Mouse (Mus musculus): ENCODE results near the gene Akap6.
A peak's percentile ranks its signal among the peaks of the same experiment; 100 is the strongest.

Gene Akap6

DNA sequence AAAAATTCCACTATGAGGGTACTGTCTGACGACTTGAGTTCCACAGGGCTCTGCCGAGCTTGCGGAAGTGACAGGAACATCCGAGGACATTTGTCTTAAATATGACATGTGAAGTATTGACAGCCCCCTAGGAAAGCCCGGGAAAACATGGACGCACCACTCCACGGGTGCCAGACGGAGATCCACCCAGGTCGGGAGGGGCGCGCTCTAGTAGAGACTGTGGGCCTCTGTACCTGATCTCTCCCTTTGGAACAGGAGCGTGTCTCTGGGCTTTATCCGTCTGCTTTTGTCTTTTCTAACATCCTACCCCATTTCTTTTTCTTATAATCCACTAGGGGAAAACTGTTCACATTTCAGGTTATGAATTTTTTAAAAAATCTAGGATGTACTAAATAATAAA is 211.2 kb downstream of the Akap6 start:
- DNase-seq (ENCODE audit: low spot score): no peak

GRCm38 (mm10) chr12:52910819-52911218 is 211.6 kb downstream of the Akap6 start:
- DNase-seq (ENCODE audit: low spot score): peak; percentile 42

- DNase-seq (ENCODE audit: low spot score): no peak
Observed at GRCm38 (mm10) chr12:52918939-52919338, 219.8 kb downstream of the Akap6 start.

DNA sequence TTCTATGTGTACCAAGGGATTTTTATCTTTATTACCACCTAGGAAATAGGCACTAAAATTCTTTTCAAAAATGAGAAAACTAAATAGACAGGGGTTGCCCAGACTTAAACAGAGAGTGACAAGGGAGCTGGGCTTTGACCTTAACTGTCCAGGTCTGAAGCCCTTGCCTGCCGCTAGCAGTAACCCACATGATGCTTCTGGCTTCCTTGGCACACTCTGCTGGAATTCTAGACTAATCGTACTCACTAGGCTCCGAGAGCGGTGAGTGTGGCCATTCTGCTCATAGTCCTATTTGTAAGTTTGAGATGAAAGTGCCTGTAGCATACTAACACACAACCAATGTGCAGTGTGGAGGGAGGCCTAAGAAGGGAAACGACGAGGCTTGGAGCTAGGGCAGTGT is 223.3 kb downstream of the Akap6 start:
- DNase-seq (ENCODE audit: low spot score): no peak

- no peak for DNase-seq (ENCODE audit: low spot score)
Observed at GRCm38 (mm10) chr12:52925448-52925847, 226.3 kb downstream of the Akap6 start.

DNA sequence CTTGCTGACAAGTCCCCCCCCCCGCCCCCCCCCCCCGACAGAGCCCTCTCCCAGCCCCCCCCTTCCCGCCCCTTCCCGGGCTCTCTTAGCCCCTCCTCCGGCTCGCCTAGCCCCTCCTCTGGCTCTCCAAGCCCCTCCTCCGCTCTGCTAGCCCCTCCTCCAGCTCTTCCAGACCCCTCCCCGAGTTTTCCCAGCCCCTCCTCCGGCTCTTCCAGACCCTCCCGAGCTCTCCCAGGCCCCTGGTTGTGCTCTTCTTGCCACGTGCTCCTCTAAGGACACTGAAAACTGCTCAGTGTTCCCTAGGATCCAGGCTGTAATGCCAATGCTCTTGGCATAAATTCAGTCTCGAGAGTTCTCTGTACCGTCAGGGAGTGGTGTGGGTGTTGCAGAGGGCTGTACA is 234.6 kb downstream of the Akap6 start:
- DNase-seq (ENCODE audit: low spot score): no peak

DNA sequence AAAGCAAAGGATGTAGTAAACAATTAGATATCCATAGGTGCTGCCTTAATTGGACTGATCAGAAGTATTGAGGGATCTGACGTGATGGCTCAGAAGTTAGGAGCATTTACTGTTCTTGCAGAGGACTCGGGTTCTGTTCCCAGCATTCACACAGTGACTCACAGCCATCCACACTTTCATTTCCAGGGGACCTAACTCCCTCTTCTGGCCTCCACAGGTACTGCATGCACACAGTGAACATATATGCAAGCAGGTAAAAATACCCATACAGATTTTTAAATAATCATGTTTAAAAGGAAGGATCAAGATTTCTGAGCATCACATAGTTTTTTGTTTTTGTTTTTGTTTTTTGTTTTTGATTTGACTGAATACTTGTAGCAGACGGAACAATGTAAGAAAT is 235.8 kb downstream of the Akap6 start:
- DNase-seq (ENCODE audit: low spot score): no peak

DNA sequence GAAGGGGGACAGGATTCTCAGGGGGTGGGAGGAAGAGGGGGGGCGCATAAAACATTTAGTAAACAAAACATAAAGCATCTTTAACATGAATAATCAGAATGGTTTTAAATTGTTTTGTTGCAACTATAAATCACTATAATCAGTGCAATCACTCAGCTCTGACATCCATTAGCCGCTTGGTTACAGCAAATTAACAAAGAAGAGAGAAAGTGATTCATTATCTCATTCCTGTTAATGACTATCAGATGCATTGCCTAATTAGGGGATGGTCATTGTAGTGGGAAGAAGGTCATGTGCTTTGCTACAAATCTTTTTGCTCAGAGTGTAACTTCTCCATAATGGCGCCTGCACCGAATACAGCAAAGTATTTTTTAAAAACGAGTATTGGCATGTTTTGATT is 239.6 kb downstream of the Akap6 start:
- DNase-seq (ENCODE audit: low spot score): no peak

GRCm38 (mm10) chr12:52939324-52939946 is 240.3 kb downstream of the Akap6 start:
- DNase-seq (ENCODE audit: low spot score): no peak

DNA sequence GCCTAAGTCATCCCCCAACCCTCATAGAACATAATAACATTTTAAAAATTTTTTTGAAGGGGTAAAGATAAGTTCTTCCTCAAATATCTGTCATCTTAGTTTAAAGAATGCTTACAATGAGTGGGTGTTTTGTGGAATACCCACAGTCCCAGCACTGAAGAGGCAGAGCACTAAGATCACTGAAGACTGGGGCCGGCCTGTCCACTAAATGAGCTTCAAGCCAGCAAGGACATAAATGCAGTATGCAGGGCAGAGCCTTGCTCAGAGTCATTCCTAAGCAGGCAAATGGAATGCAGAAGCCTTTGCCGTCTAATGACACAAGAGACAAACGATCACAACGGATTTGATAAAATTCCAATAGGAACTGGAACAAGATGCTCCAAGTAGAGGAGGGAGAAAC is 242.8 kb downstream of the Akap6 start:
- no peak for DNase-seq (ENCODE audit: low spot score)

DNA sequence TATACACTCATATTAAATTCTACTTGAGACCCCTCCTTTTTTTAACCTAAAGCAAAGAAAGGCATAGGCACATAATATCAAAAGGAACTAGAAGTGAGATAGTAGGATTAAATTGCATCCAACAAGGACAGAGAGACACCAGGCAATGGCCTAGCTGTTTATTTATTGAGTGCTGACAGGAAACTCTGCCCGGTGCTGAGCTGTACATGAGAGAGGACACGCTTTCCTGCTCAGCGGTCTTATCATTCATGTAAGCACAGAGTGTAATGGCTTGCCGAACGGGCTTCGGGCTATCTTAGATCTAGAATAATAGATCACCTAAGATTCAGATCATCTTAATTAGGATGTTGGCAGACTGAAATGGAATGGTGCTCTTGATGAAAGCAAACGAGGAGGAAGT is 245.1 kb downstream of the Akap6 start:
- DNase-seq (ENCODE audit: low spot score): no peak

GRCm38 (mm10) chr12:52944949-52945348 is 245.8 kb downstream of the Akap6 start:
- no peak for DNase-seq (ENCODE audit: low spot score)

GRCm38 (mm10) chr12:52950660-52951059 is 251.5 kb downstream of the Akap6 start:
- no peak for DNase-seq (ENCODE audit: low spot score)

DNA sequence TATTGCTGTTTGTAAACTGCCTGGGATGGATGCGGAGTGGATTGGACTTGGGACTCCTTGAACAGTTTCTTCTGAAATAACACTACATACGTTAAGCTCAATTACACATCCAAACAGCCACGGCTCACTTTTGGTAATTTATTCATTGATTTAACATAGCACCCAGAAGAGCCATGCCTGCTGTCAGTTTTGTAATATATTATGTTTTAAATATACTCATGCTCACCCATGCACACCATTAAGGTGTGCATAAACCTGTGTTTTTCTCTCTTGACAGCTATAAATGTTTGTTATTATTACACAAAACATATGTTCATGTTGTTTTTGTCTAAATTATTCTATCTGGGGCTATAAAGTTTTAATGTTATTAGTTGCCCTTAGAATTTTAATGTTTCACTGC is 258.4 kb downstream of the Akap6 start:
- DNase-seq (ENCODE audit: low spot score): no peak

- no peak for DNase-seq (ENCODE audit: low spot score)
Observed at GRCm38 (mm10) chr12:52957994-52958393, 258.8 kb downstream of the Akap6 start.

- no peak for DNase-seq (ENCODE audit: low spot score)
Observed at GRCm38 (mm10) chr12:52991745-52992144, 292.6 kb downstream of the Akap6 start.

GRCm38 (mm10) chr12:53012336-53012735 is 313.2 kb downstream of the Akap6 start:
- no peak for DNase-seq (ENCODE audit: low spot score)

DNA sequence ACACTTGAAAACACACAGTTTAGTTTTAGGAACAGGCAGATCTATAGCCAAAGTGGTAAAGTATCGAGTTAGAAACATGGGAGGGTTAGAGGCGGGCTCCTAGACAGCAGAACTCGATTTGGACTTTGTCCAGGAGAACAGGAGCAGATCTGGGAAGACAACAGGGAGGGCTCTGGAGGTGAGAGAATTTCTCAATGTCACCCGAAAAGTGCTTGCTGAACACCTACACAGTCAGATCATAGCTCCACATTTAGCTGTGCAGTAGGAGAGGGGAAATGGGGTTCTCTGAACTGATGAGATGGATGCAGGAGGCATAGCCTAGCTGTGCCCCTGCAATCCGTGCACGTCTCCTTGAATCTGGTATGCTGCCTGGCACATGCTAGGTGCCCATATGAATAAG is 315.4 kb downstream of the Akap6 start:
- no peak for DNase-seq (ENCODE audit: low spot score)

DNA sequence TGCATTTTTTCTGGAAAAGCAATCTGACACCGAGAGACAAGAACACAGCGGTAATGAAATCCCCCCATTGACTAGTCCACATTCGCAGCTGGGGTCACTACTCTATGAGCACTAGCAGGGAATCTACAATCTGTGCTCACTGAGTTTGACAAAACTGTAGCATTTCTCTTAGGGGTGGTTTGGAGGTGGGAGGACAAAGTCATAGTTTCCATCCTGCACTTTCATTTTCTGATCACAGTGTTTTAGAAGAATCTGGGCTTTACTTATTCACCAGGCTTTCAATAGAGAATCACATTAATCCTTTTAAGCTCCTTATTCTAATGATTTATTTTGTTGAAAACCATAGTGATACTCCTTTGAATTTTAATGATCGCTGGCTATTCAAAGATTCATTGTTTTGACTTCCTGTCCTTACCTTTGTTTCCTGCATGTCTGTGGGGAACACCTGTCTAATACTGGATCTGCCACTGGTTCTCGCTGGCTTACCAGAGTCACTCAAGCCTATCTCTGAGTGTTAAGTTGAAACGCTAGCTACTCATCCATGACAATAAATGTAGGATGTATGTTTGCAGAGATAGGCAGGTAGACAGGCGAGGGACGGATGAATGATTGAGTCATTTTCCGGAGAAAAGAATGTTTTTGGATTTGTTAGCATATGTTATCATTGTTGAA is 325.5 kb downstream of the Akap6 start:
- DNase-seq (ENCODE audit: low spot score): no peak

GRCm38 (mm10) chr12:53027308-53027707 is 328.1 kb downstream of the Akap6 start:
- no peak for DNase-seq (ENCODE audit: low spot score)

DNA sequence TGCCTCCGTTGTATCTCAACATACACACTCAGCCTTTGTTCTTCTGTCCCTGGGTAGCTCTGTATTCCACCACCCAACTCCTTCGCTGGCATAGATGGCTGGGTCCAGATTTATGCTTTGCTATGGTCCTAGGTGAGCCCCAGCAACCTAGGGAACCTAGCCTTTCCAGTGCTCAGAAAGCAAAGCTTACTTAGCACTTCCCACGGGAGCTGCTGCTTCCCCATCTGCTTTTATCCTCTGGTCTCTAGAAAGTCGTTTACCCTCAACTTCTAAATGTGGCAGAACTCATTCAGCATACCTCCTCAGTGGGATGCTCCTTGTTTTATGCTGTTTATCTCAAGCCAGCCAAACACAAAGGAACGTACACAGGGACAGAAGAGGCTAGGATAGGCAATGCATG is 329.7 kb downstream of the Akap6 start:
- DNase-seq (ENCODE audit: low spot score): no peak

GRCm38 (mm10) chr12:53029910-53030309 is 330.7 kb downstream of the Akap6 start:
- no peak for DNase-seq (ENCODE audit: low spot score)

DNA sequence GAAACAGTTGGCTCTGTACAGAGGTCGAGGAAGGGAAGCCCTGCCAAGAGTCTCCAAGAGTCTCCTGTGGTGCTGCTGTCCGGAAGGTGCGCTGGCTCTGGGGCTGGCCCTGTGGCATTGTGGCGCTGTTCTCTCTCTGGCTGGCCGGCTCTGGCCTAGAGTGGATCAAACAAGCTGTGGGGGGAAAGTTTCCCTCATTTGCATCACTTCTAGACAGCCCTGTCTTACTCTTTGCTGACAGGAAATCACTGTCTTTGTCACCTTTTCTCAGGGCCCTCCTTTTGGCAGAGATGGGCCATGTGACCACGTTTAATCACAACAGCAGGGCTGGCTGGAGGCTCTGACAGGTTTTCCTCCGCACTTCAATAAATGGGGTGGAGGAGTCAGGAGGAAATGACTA is 333.6 kb downstream of the Akap6 start:
- DNase-seq (ENCODE audit: low spot score): no peak

- peak; percentile 86 for DNase-seq (ENCODE audit: low spot score)
Observed at GRCm38 (mm10) chr12:53033404-53033913, 334.3 kb downstream of the Akap6 start.
